Mouse (Mus musculus): ENCODE results near the gene Lasp1. TPM values are rescaled to one million over a fixed set of nuclear protein-coding genes. Genes with fewer than 3 reads are reported as not detected.

Gene Lasp1
- total and polyA plus RNA-seq, 3 experiments, result 12.5 to 45.4 (median 18.6) TPM

DNA sequence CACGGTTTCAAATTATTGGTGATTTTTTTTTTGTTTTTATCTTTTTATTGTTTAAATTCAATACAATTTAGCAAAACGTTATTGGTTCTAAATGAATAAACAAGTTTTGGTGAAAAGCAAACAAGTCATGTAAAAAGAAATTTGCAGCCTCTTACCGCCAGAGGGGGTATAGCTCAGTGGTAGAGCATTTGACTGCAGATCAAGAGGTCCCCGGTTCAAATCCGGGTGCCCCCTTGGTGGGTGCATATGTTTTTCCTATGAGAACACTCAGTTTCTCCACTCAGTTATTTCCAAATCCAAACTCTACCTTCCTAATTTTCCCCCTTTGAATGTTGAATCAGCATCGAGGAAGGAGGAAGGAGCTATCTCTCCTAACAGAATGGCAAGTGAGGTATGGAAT is 1.9 kb upstream of the Lasp1 start (continued):
- no peak for TF ChIP-seq ZKSCAN1 (IDR thresholded peaks at IDR 0.05; ENCODE audit: borderline replicate concordance, low read depth, low read length)
- no peak; the same call in 1 of the 2 replicates for TF ChIP-seq RAD21 (IDR thresholded peaks at IDR 0.05; ENCODE audit: low read depth, low read length)
- no peak for TF ChIP-seq PAX5 (IDR thresholded peaks at IDR 0.05; ENCODE audit: low read length)
- no peak for TF ChIP-seq SIN3A (IDR thresholded peaks at IDR 0.05; ENCODE audit: low read length)
- TF ChIP-seq NELFE (IDR thresholded peaks at IDR 0.05; ENCODE audit: low read depth, low read length), result no peak
- no peak for TF ChIP-seq POLR2AphosphoS2 (IDR thresholded peaks at IDR 0.05; ENCODE audit: low read depth, low read length)
- TF ChIP-seq POLR2A (IDR thresholded peaks at IDR 0.05; ENCODE audit: low read depth, low read length), result no peak
- no peak for TF ChIP-seq UBTF (IDR thresholded peaks at IDR 0.05; ENCODE audit: low read depth, low read length)
- TF ChIP-seq MEF2A (IDR thresholded peaks at IDR 0.05; ENCODE audit: borderline replicate concordance, low read depth, low read length), result no peak
- no peak for TF ChIP-seq ZC3H11A (IDR thresholded peaks at IDR 0.05; ENCODE audit: low read depth, low read length)
- no peak for TF ChIP-seq ZMIZ1 (IDR thresholded peaks at IDR 0.05; ENCODE audit: low read depth, low read length)
- TF ChIP-seq KAT2A (IDR thresholded peaks at IDR 0.05; ENCODE audit: insufficient replicate concordance, low read length), result peak; percentile 88; the same call in 1 of the 2 replicates
- no peak for TF ChIP-seq IRF4 (IDR thresholded peaks at IDR 0.05; ENCODE audit: low read depth, low read length)
- TF ChIP-seq TBP (conservative IDR thresholded peaks at IDR 0.05; ENCODE audit: low read depth, low read length), result peak; percentile 100
- no peak for TF ChIP-seq CHD2 (IDR thresholded peaks at IDR 0.05; ENCODE audit: low read length)
- TF ChIP-seq TCF12 (IDR thresholded peaks at IDR 0.05; ENCODE audit: low read depth, low read length), result no peak
- TF ChIP-seq MAX (IDR thresholded peaks at IDR 0.05; ENCODE audit: low read length), result no peak
- no peak for TF ChIP-seq ZNF384 (IDR thresholded peaks at IDR 0.05; ENCODE audit: low read depth, low read length)
- TF ChIP-seq MAZ (IDR thresholded peaks at IDR 0.05; ENCODE audit: low read depth, low read length), result no peak
- no peak for TF ChIP-seq USF2 (conservative IDR thresholded peaks at IDR 0.05; ENCODE audit: low read depth, low read length)

DNA sequence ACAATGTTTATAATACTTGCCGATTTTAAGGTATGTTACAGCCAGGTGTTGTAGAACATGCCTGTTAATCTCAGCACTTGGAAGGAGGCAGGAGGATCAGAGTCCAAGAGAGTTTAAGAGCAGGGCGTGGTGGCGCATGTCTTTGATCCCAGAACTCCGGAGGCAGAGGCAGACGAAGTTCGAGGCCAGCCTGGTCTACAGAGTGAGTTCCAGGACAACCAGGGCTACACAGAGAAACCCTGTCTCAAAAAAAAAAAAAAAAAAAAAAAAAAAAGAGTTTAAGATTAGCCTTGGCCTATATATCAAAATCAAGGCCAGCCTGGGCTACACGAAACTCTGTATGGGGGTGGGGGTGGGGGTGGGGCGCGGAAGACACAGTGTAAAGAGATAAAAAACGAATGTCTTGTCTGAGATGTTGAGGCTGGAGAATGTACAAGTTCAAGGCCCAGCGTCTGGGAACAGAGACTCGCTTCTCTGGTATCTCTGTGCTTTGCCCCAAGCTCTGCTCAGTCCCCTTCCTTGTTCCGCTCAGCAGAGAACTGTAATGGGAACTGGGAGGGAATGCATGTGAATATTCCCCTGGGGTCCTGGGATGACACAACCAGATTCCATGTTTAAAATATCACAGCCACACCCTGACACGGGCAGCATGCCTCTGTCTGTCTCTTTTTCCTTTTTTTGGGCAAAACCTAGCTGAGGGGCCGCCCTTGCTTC is 1.3 kb upstream of the Lasp1 start:
- peak overlapping the region; percentile 12; the same call in 1 of the 2 replicates for H3K4me2 ChIP-seq (ENCODE audit: insufficient read depth, low read depth, poor library complexity, severe bottlenecking)
- peak; percentile 45 for DNase-seq (ENCODE audit: extremely low read depth)
- peaks cover 0 to 2% of the 10 kb centered on the region in 2 experiments for H3K36me3 ChIP-seq (replicated peaks in 1 of 2; ENCODE audit: control insufficient read depth in 1 of 2, insufficient read depth in 1 of 2, low read length in 1 of 2)
- no peaks in the 10 kb centered on the region for H3K79me2 ChIP-seq (replicated peaks; ENCODE audit: control insufficient read depth, extremely low read depth, insufficient read depth, poor library complexity, severe bottlenecking)
- no peaks in the 10 kb centered on the region for H3K9me3 ChIP-seq (replicated peaks; ENCODE audit: low read length)
- no peak overlapping the region for H3K27ac ChIP-seq (ENCODE audit: insufficient read depth, low read depth)
- dilution Hi-C loops (cut with MboI; ENCODE audit: extremely low pct_ligation_motif_present, extremely low pct_unique_long_range_greater_than_20kb, low sequenced_read_pairs), result no loop called here
- H3K9ac ChIP-seq (ENCODE audit: insufficient read depth, low read depth), result no peak overlapping the region
- no peaks in the 10 kb centered on the region for H3K27me3 ChIP-seq (replicated peaks)
- H3K4me3 ChIP-seq (replicated peaks in 1 of 3; ENCODE audit: low read depth in 2 of 3, low read length in 2 of 3, poor library complexity in 1 of 3), result peak overlapping the region; percentile 7 to 79 (median 19)
- no peak for TF ChIP-seq POLR2AphosphoS2 (IDR thresholded peaks at IDR 0.05; ENCODE audit: low read depth, low read length)
- no peak for TF ChIP-seq MAFK (IDR thresholded peaks at IDR 0.05; ENCODE audit: insufficient replicate concordance, low read length)
- no peak for TF ChIP-seq MEF2A (IDR thresholded peaks at IDR 0.05; ENCODE audit: borderline replicate concordance, low read depth, low read length)
- no peak for TF ChIP-seq TCF12 (IDR thresholded peaks at IDR 0.05; ENCODE audit: low read depth, low read length)
- no peak for TF ChIP-seq NRF1 (IDR thresholded peaks at IDR 0.05; ENCODE audit: low read depth, low read length)
- TF ChIP-seq ZNF384 (IDR thresholded peaks at IDR 0.05; ENCODE audit: low read depth, low read length), result peak; percentile 29; the same call in 1 of the 2 replicates
- TF ChIP-seq MYC (IDR thresholded peaks at IDR 0.05; ENCODE audit: low read depth, low read length), result no peak
- in situ Hi-C loops (cut with MboI; ENCODE audit: low pct_ligation_motif_present, low pct_unique_long_range_greater_than_20kb, low sequenced_read_pairs), result loop anchor here (5.0 kb wide), 3 partner anchors 45 to 190 kb away; partner anchors contain the start of genes B230217C12Rik, Fbxo47 and Plxdc1
- H3K4me1 ChIP-seq (ENCODE audit: control insufficient read depth in 1 of 2, insufficient read depth in 2 of 2), result peaks cover 14 to 53% of the 10 kb centered on the region in 2 experiments

Data from CH12.LX (cell line).